Mouse (Mus musculus): ENCODE data around the gene Mrpl53. TPM values are rescaled to one million over a fixed set of nuclear protein-coding genes. Genes with fewer than 3 reads are reported as not detected.

Gene Mrpl53
- polyA plus RNA-seq, 1 experiment = 29.5 TPM

- TF ChIP-seq POLR2A (IDR thresholded peaks at IDR 0.05; ENCODE audit: insufficient read depth, low read length) = no peak
- TF ChIP-seq EP300 (IDR thresholded peaks at IDR 0.05; ENCODE audit: insufficient read depth, low read depth, low read length) = no peak
- TF ChIP-seq CTCF (IDR thresholded peaks at IDR 0.05; ENCODE audit: low read depth, low read length) = no peak
- H3K27me3 ChIP-seq (ENCODE audit: control insufficient read depth, insufficient read depth, low read length, poor library complexity, severe bottlenecking) = no peaks in the 10 kb centered on the region
- no peaks in the 10 kb centered on the region for H3K9me3 ChIP-seq (replicated peaks; ENCODE audit: control insufficient read depth, insufficient read depth, low read length, poor library complexity, severe bottlenecking)
- H3K36me3 ChIP-seq (ENCODE audit: control insufficient read depth, insufficient read depth, low read length, poor library complexity, severe bottlenecking) = no peaks in the 10 kb centered on the region
- no peak overlapping the region for H3K27ac ChIP-seq (ENCODE audit: insufficient read depth, low read length)
- H3K4me3 ChIP-seq (ENCODE audit: low read depth, low read length) = no peak overlapping the region
- H3K4me1 ChIP-seq (ENCODE audit: control insufficient read depth, insufficient read depth, low read length) = no peaks in the 10 kb centered on the region
- H3K9ac ChIP-seq (ENCODE audit: low read depth, poor library complexity, severe bottlenecking) = no peak overlapping the region
These were observed 14.1 kb downstream of the Mrpl53 start for GRCm38 (mm10) chr6:83122961-83123360.

- TF ChIP-seq POLR2A (IDR thresholded peaks at IDR 0.05; ENCODE audit: insufficient read depth, low read length) (no peak), EP300 (IDR thresholded peaks at IDR 0.05; ENCODE audit: insufficient read depth, low read depth, low read length) (no peak), CTCF (IDR thresholded peaks at IDR 0.05; ENCODE audit: low read depth, low read length) (no peak)
- H3K9me3 ChIP-seq (replicated peaks; ENCODE audit: control insufficient read depth, insufficient read depth, low read length, poor library complexity, severe bottlenecking) = no peaks in the 10 kb centered on the region
- no peak overlapping the region for H3K27ac ChIP-seq (ENCODE audit: insufficient read depth, low read length)
- H3K36me3 ChIP-seq (ENCODE audit: control insufficient read depth, insufficient read depth, low read length, poor library complexity, severe bottlenecking) = no peaks in the 10 kb centered on the region
- peak overlapping the region; percentile 78 for H3K4me3 ChIP-seq (ENCODE audit: low read depth, low read length)
- no peaks in the 10 kb centered on the region for H3K4me1 ChIP-seq (ENCODE audit: control insufficient read depth, insufficient read depth, low read length)
- no peaks in the 10 kb centered on the region for H3K27me3 ChIP-seq (ENCODE audit: control insufficient read depth, insufficient read depth, low read length, poor library complexity, severe bottlenecking)
- H3K9ac ChIP-seq (ENCODE audit: low read depth, poor library complexity, severe bottlenecking) = peak overlapping the region; percentile 67
These were observed 16.0 kb downstream of the Mrpl53 start for GRCm38 (mm10) chr6:83124851-83125312.

GRCm38 (mm10) chr6:83125331-83125730 is 16.5 kb downstream of the Mrpl53 start, which contains the start of gene Ino80b:
TSS of gene Ino80b (minus strand) at chr6:83125431.
- Histone ChIP-seq H3K36me3 (ENCODE audit: control insufficient read depth, insufficient read depth, low read length, poor library complexity, severe bottlenecking) (no peaks in the 10 kb centered on the region), H3K9ac (ENCODE audit: low read depth, poor library complexity, severe bottlenecking) (peak within 1 kb of the TSS; percentile 67), H3K27me3 (ENCODE audit: control insufficient read depth, insufficient read depth, low read length, poor library complexity, severe bottlenecking) (no peaks in the 10 kb centered on the region), H3K9me3 (replicated peaks; ENCODE audit: control insufficient read depth, insufficient read depth, low read length, poor library complexity, severe bottlenecking) (no peaks in the 10 kb centered on the region), H3K4me1 (ENCODE audit: control insufficient read depth, insufficient read depth, low read length) (no peaks in the 10 kb centered on the region), H3K27ac (ENCODE audit: insufficient read depth, low read length) (peak within 1 kb of the TSS; percentile 21; the same call in 1 of the 2 replicates), H3K4me3 (ENCODE audit: low read depth, low read length) (peak within 1 kb of the TSS; percentile 78)
- no peak for TF ChIP-seq CTCF (IDR thresholded peaks at IDR 0.05; ENCODE audit: low read depth, low read length)

GRCm38 (mm10) chr6:83127419-83127818 is 18.6 kb downstream of the Mrpl53 start:
- H3K27me3 ChIP-seq (ENCODE audit: control insufficient read depth, insufficient read depth, low read length, poor library complexity, severe bottlenecking) = no peaks in the 10 kb centered on the region
- TF ChIP-seq CTCF (IDR thresholded peaks at IDR 0.05; ENCODE audit: low read depth, low read length) = peak; percentile 23
- no peak for TF ChIP-seq EP300 (IDR thresholded peaks at IDR 0.05; ENCODE audit: insufficient read depth, low read depth, low read length)

GRCm38 (mm10) chr6:83131469-83132034 is 22.7 kb downstream of the Mrpl53 start:
- TF ChIP-seq POLR2A (IDR thresholded peaks at IDR 0.05; ENCODE audit: insufficient read depth, low read length) = no peak
- TF ChIP-seq EP300 (IDR thresholded peaks at IDR 0.05; ENCODE audit: insufficient read depth, low read depth, low read length) = no peak
- TF ChIP-seq CTCF (IDR thresholded peaks at IDR 0.05; ENCODE audit: low read depth, low read length) = no peak
- H3K27ac ChIP-seq (ENCODE audit: insufficient read depth, low read length) = no peak overlapping the region
- no peaks in the 10 kb centered on the region for H3K27me3 ChIP-seq (ENCODE audit: control insufficient read depth, insufficient read depth, low read length, poor library complexity, severe bottlenecking)
- no peak overlapping the region for H3K4me3 ChIP-seq (ENCODE audit: low read depth, low read length)
- H3K36me3 ChIP-seq (ENCODE audit: control insufficient read depth, insufficient read depth, low read length, poor library complexity, severe bottlenecking) = no peaks in the 10 kb centered on the region
- H3K9ac ChIP-seq (ENCODE audit: low read depth, poor library complexity, severe bottlenecking) = no peak overlapping the region
- H3K4me1 ChIP-seq (ENCODE audit: control insufficient read depth, insufficient read depth, low read length) = peaks cover 1% of the 10 kb centered on the region
- H3K9me3 ChIP-seq (replicated peaks; ENCODE audit: control insufficient read depth, insufficient read depth, low read length, poor library complexity, severe bottlenecking) = no peaks in the 10 kb centered on the region

More at GRCm38 (mm10) chr6:83127419-83127818, 18.6 kb downstream of the Mrpl53 start:
- no peak overlapping the region for H3K27ac ChIP-seq (ENCODE audit: insufficient read depth, low read length)
- no peaks in the 10 kb centered on the region for H3K9me3 ChIP-seq (replicated peaks; ENCODE audit: control insufficient read depth, insufficient read depth, low read length, poor library complexity, severe bottlenecking)
- H3K4me3 ChIP-seq (ENCODE audit: low read depth, low read length) = no peak overlapping the region
- H3K36me3 ChIP-seq (ENCODE audit: control insufficient read depth, insufficient read depth, low read length, poor library complexity, severe bottlenecking) = no peaks in the 10 kb centered on the region
- no peaks in the 10 kb centered on the region for H3K4me1 ChIP-seq (ENCODE audit: control insufficient read depth, insufficient read depth, low read length)
- no peak overlapping the region for H3K9ac ChIP-seq (ENCODE audit: low read depth, poor library complexity, severe bottlenecking)

GRCm38 (mm10) chr6:83132176-83132919 is 23.5 kb downstream of the Mrpl53 start:
- TF ChIP-seq POLR2A (IDR thresholded peaks at IDR 0.05; ENCODE audit: insufficient read depth, low read length) (no peak), CTCF (IDR thresholded peaks at IDR 0.05; ENCODE audit: low read depth, low read length) (no peak), EP300 (IDR thresholded peaks at IDR 0.05; ENCODE audit: insufficient read depth, low read depth, low read length) (no peak)
- no peaks in the 10 kb centered on the region for H3K27me3 ChIP-seq (ENCODE audit: control insufficient read depth, insufficient read depth, low read length, poor library complexity, severe bottlenecking)
- H3K9me3 ChIP-seq (replicated peaks; ENCODE audit: control insufficient read depth, insufficient read depth, low read length, poor library complexity, severe bottlenecking) = no peaks in the 10 kb centered on the region
- peaks cover 2% of the 10 kb centered on the region for H3K4me1 ChIP-seq (ENCODE audit: control insufficient read depth, insufficient read depth, low read length)
- H3K36me3 ChIP-seq (ENCODE audit: control insufficient read depth, insufficient read depth, low read length, poor library complexity, severe bottlenecking) = no peaks in the 10 kb centered on the region
- H3K9ac ChIP-seq (ENCODE audit: low read depth, poor library complexity, severe bottlenecking) = no peak overlapping the region
- H3K27ac ChIP-seq (ENCODE audit: insufficient read depth, low read length) = no peak overlapping the region
- no peak overlapping the region for H3K4me3 ChIP-seq (ENCODE audit: low read depth, low read length)
